ENCODE assay signal across 30 mouse cellular contexts in genomic region chr11:69778985-69779384, GRCm38 (mm10). TPM values are rescaled to one million over a fixed set of nuclear protein-coding genes. Genes with fewer than 3 reads are reported as not detected.
DNase-seq lines count a peak whose midpoint lies in the region; ATAC-seq and TF ChIP-seq lines count a peak whose summit lies in the region.
"Had no signal": no experiment of that assay in that cellular context is flagged by ENCODE, and none has a peak within 500 bp of the region (broad histone marks: within the 10 kb centered on the region; RNA-seq: fewer than 3 reads in every experiment).

No protein-coding gene starts in this region.

- H3K4me1 ChIP-seq in heart, embryonic 12.5 days (replicated peaks): peaks cover 21% of the 10 kb centered on the region
- H3K4me1 ChIP-seq in heart, postnatal 0 days (ENCODE audit: control insufficient read depth, insufficient read depth): 0 out of 2 replicates have a peak, but pooled peaks cover 3% of the 10 kb centered on the region
- H3K4me1 ChIP-seq in midbrain, embryonic 10.5 days: peaks cover 23% of the 10 kb centered on the region
- no peaks in the 10 kb centered on the region for H3K4me1 ChIP-seq in midbrain, postnatal 0 days (ENCODE audit: insufficient read depth, low read length)
- H3K4me1 ChIP-seq: hindbrain, embryonic 15.5 days; midbrain, embryonic 12.5 days; neural tube, embryonic 13.5 days had no signal

- no peaks in the 10 kb centered on the region for H3K9me3 ChIP-seq in heart, embryonic 12.5 days (replicated peaks)
- H3K9me3 ChIP-seq in heart, postnatal 0 days (replicated peaks; ENCODE audit: control insufficient read depth, low read length): no peaks in the 10 kb centered on the region
- H3K9me3 ChIP-seq in midbrain, embryonic 10.5 days (replicated peaks): no peaks in the 10 kb centered on the region
- no peaks in the 10 kb centered on the region for H3K9me3 ChIP-seq in midbrain, postnatal 0 days (ENCODE audit: low read length)
- H3K9me3 ChIP-seq: forebrain, embryonic 13.5 days; hindbrain, embryonic 15.5 days; kidney, embryonic 15.5 days; midbrain, embryonic 12.5 days; neural tube, embryonic 13.5 days had no signal

- peaks cover 21% of the 10 kb centered on the region for H3K27me3 ChIP-seq in heart, embryonic 12.5 days (replicated peaks)
- no peaks in the 10 kb centered on the region for H3K27me3 ChIP-seq in heart, postnatal 0 days (ENCODE audit: control insufficient read depth, insufficient read depth, low read length)
- H3K27me3 ChIP-seq in midbrain, embryonic 10.5 days (ENCODE audit: low read depth, poor library complexity, severe bottlenecking): peaks cover 57% of the 10 kb centered on the region
- H3K27me3 ChIP-seq in midbrain, postnatal 0 days (ENCODE audit: insufficient read depth, low read length): no peaks in the 10 kb centered on the region
- H3K27me3 ChIP-seq: hindbrain, embryonic 15.5 days; Patski had no signal

- H3K36me3 ChIP-seq in heart, embryonic 12.5 days: peaks cover 34% of the 10 kb centered on the region
- H3K36me3 ChIP-seq in heart, postnatal 0 days (replicated peaks; ENCODE audit: control insufficient read depth, insufficient read depth, low read length): peaks cover 18% of the 10 kb centered on the region
- 0 out of 2 replicates have a peak, but pooled peaks cover 2% of the 10 kb centered on the region for H3K36me3 ChIP-seq in midbrain, embryonic 10.5 days
- peaks cover 20% of the 10 kb centered on the region; the same call in 1 of the 2 replicates for H3K36me3 ChIP-seq in midbrain, postnatal 0 days (ENCODE audit: insufficient read depth, low read length)

- WGBS in heart, embryonic 12.5 days: 36% methylated on average over 7 of the region's 7 CpGs
- WGBS in heart, postnatal 0 days: 60% methylated on average over 7 of the region's 7 CpGs
- WGBS in midbrain, embryonic 10.5 days: 46% methylated on average over 7 of the region's 7 CpGs
- 59% methylated on average over 7 of the region's 7 CpGs for WGBS in midbrain, postnatal 0 days

- H3K4me3 ChIP-seq in heart, embryonic 12.5 days: no peak overlapping the region
- no peak overlapping the region for H3K4me3 ChIP-seq in heart, postnatal 0 days (ENCODE audit: low read depth, low read length)
- H3K4me3 ChIP-seq in midbrain, embryonic 10.5 days: no peak overlapping the region
- H3K4me3 ChIP-seq in midbrain, postnatal 0 days (ENCODE audit: low read depth, low read length): no peak overlapping the region
- H3K4me3 ChIP-seq: forebrain, embryonic 13.5 days; hindbrain, embryonic 15.5 days; kidney, embryonic 15.5 days; layer of hippocampus, adult 2 months; midbrain, embryonic 12.5 days; neural tube, embryonic 13.5 days had no signal

- no peak for DNase-seq in heart, postnatal 25 days (ENCODE audit: low spot score)
- no peak for DNase-seq in heart, postnatal 0 days (ENCODE audit: low spot score)
- DNase-seq in heart, postnatal 10 days: no peak
- no peak for DNase-seq in midbrain, embryonic 10.5 days (ENCODE audit: low spot score)
- no peak for DNase-seq in midbrain, postnatal 0 days (ENCODE audit: low spot score)
- no peak for DNase-seq in layer of hippocampus, adult 9-10 months (ENCODE audit: low spot score)
- DNase-seq: adrenal gland, postnatal 10 days; cerebellum, adult 8-10 months; embryo, embryonic 11 days; gastrocnemius, postnatal 10 days; kidney, adult 11 months; lung, postnatal 36 days; right cerebral cortex, postnatal 4 days had no signal

- H3K9ac ChIP-seq in heart, embryonic 12.5 days: no peak overlapping the region
- no peak overlapping the region for H3K9ac ChIP-seq in heart, postnatal 0 days (replicated peaks; ENCODE audit: low read depth, low read length)
- no peak overlapping the region for H3K9ac ChIP-seq in midbrain, postnatal 0 days (replicated peaks; ENCODE audit: low read length, poor library complexity, severe bottlenecking)
- H3K9ac ChIP-seq: forebrain, embryonic 13.5 days; hindbrain, embryonic 15.5 days; kidney, embryonic 15.5 days; liver, embryonic 14.5 days; lung, embryonic 14.5 days; midbrain, embryonic 12.5 days; neural tube, embryonic 13.5 days had no signal

- no peak for TF ChIP-seq EP300 in heart, postnatal 0 days (IDR thresholded peaks at IDR 0.05; ENCODE audit: low read depth)

- H3K27ac ChIP-seq in heart, embryonic 12.5 days (ENCODE audit: poor library complexity, severe bottlenecking): no peak overlapping the region
- H3K27ac ChIP-seq in heart, postnatal 0 days (ENCODE audit: low read depth): no peak overlapping the region
- 0 out of 2 replicates have a peak overlapping the region, but pooled peaks have one; percentile 33 for H3K27ac ChIP-seq in midbrain, embryonic 10.5 days (replicated peaks)
- H3K27ac ChIP-seq in midbrain, postnatal 0 days (ENCODE audit: low read depth, low read length): no peak overlapping the region
- H3K27ac ChIP-seq: forebrain, embryonic 13.5 days; hindbrain, embryonic 15.5 days; kidney, embryonic 15.5 days; layer of hippocampus, adult 2 months; liver, embryonic 14.5 days; midbrain, embryonic 12.5 days; neural tube, embryonic 13.5 days had no signal

- peak overlapping the region; percentile 4; the same call in 1 of the 2 replicates for H3K4me2 ChIP-seq in heart, embryonic 12.5 days
- no peak overlapping the region for H3K4me2 ChIP-seq in heart, postnatal 0 days (ENCODE audit: low read depth, low read length)
- H3K4me2 ChIP-seq in midbrain, postnatal 0 days (ENCODE audit: low read depth, low read length, poor library complexity, severe bottlenecking): no peak overlapping the region
- H3K4me2 ChIP-seq: forebrain, embryonic 13.5 days; hindbrain, embryonic 15.5 days; lung, embryonic 14.5 days; midbrain, embryonic 12.5 days; neural tube, embryonic 13.5 days had no signal

- intact Hi-C loops in heart, postnatal 25 days (cut with DNase I): no loop called here
- intact Hi-C loops in heart, postnatal 10 days (cut with DNase I): no loop called here

- no peak for TF ChIP-seq CTCF in heart, postnatal 0 days (IDR thresholded peaks at IDR 0.05; ENCODE audit: low read depth)
- no peak for TF ChIP-seq CTCF in midbrain, postnatal 0 days (IDR thresholded peaks at IDR 0.05)

- no peak; the same call in 1 of the 2 replicates for ATAC-seq in heart, embryonic 12.5 days (ENCODE audit: insufficient number of reproducible peaks, low FRiP score)
- ATAC-seq in heart, postnatal 0 days (ENCODE audit: insufficient read depth, low read depth): peak; percentile 24; the same call in 1 of the 2 replicates
- ATAC-seq in midbrain, postnatal 0 days (ENCODE audit: low FRiP score): no peak
- ATAC-seq: forebrain, embryonic 13.5 days; inflammation-experienced regulatory T-cells, adult 6 months; Patski had no signal

RNA-seq across cellular contexts. Expression of gene Zbtb4, which starts 13.3 kb away (rescaled TPM):
- 2.9 and 3.3 TPM in 2 replicates for polyA plus RNA-seq in heart, embryonic 12.5 days (2016; fragmentation: Nextera tagmentation; extraction: Ambion mirVana)
- 10 to 100 TPM; 33.3 to 39.6 TPM for total RNA-seq in heart, postnatal 25 days (2021)
- 21.2 and 28.7 TPM in 2 replicates for total RNA-seq in heart, postnatal 0 days (2014; rRNA removed; ENCODE audit: low replicate concordance)
- 2.6 and 2.9 TPM in 2 replicates for polyA plus RNA-seq in heart, postnatal 0 days (2015; fragmentation: Nextera tagmentation; extraction: Ambion mirVana)
- total RNA-seq in heart, postnatal 10 days (2021): 10 to 100 TPM; 42.2 to 43.9 TPM
- 0.64 and 0.91 TPM in 2 replicates for polyA plus RNA-seq in midbrain, embryonic 10.5 days (2016; fragmentation: Nextera tagmentation; extraction: Ambion mirVana)
- 31.5 and 34.3 TPM in 2 replicates for total RNA-seq in midbrain, postnatal 0 days (2014; rRNA removed)
- polyA plus RNA-seq in midbrain, postnatal 0 days (2015; fragmentation: Nextera tagmentation; extraction: Ambion mirVana): 4.4 and 5.0 TPM in 2 replicates

RNA-seq across cellular contexts. Expression of gene Chrnb1, which starts 16.8 kb away (rescaled TPM):
- 5.6 and 7.7 TPM in 2 replicates for polyA plus RNA-seq in heart, embryonic 12.5 days (2016; fragmentation: Nextera tagmentation; extraction: Ambion mirVana)
- 1 to 10 TPM; 4.8 to 5.0 TPM for total RNA-seq in heart, postnatal 25 days (2021)
- 2.5 and 11.2 TPM in 2 replicates for total RNA-seq in heart, postnatal 0 days (2014; rRNA removed; ENCODE audit: low replicate concordance)
- polyA plus RNA-seq in heart, postnatal 0 days (2015; fragmentation: Nextera tagmentation; extraction: Ambion mirVana): 2.7 and 3.1 TPM in 2 replicates
- 1 to 10 TPM; 5.8 to 7.1 TPM for total RNA-seq in heart, postnatal 10 days (2021)
- polyA plus RNA-seq in midbrain, embryonic 10.5 days (2016; fragmentation: Nextera tagmentation; extraction: Ambion mirVana): 1.1 TPM in 2 replicates
- total RNA-seq in midbrain, postnatal 0 days (2014; rRNA removed): 1.5 and 1.6 TPM in 2 replicates
- 1.1 TPM in 2 replicates for polyA plus RNA-seq in midbrain, postnatal 0 days (2015; fragmentation: Nextera tagmentation; extraction: Ambion mirVana)

RNA-seq across cellular contexts. Expression of gene Slc35g3, which starts 17.2 kb away (rescaled TPM):
- polyA plus RNA-seq in heart, embryonic 12.5 days (2016; fragmentation: Nextera tagmentation; extraction: Ambion mirVana): 0.33 TPM in 2 replicates
- total RNA-seq in heart, postnatal 25 days (2021): not detected
- not detected in 2 replicates for total RNA-seq in heart, postnatal 0 days (2014; rRNA removed; ENCODE audit: low replicate concordance)
- polyA plus RNA-seq in heart, postnatal 0 days (2015; fragmentation: Nextera tagmentation; extraction: Ambion mirVana): 0.18 TPM in 1 of 2 replicates, not detected in the other
- total RNA-seq in heart, postnatal 10 days (2021): under 1 TPM; 0.17 to 0.40 TPM
- polyA plus RNA-seq in midbrain, embryonic 10.5 days (2016; fragmentation: Nextera tagmentation; extraction: Ambion mirVana): 0.09 TPM in 1 of 2 replicates, not detected in the other
- not detected in 2 replicates for total RNA-seq in midbrain, postnatal 0 days (2014; rRNA removed)
- polyA plus RNA-seq in midbrain, postnatal 0 days (2015; fragmentation: Nextera tagmentation; extraction: Ambion mirVana): 0.23 and 0.26 TPM in 2 replicates
- total RNA-seq: adrenal gland, postnatal 10 days; gastrocnemius, postnatal 10 days; layer of hippocampus, adult 2 months; layer of hippocampus, postnatal 25 days; left cerebral cortex, adult 8-10 months; left cerebral cortex, postnatal 36 days; megakaryocyte, adult 5-6 weeks had no signal
- polyA plus RNA-seq: inflammation-experienced regulatory T-cells, adult 6 months; liver, embryonic 14.5 days; spleen, adult 2 months; thymus, postnatal 0 days had no signal

RNA-seq across cellular contexts. Expression of gene Polr2a, which starts 20.5 kb away (rescaled TPM):
- polyA plus RNA-seq in heart, embryonic 12.5 days (2016; fragmentation: Nextera tagmentation; extraction: Ambion mirVana): 23.7 and 25.2 TPM in 2 replicates
- 10 to 100 TPM; 28.6 to 30.4 TPM for total RNA-seq in heart, postnatal 25 days (2021)
- 13.4 and 15.6 TPM in 2 replicates for total RNA-seq in heart, postnatal 0 days (2014; rRNA removed; ENCODE audit: low replicate concordance)
- polyA plus RNA-seq in heart, postnatal 0 days (2015; fragmentation: Nextera tagmentation; extraction: Ambion mirVana): 6.2 and 6.6 TPM in 2 replicates
- 10 to 100 TPM; 44.5 to 47.5 TPM for total RNA-seq in heart, postnatal 10 days (2021)
- 25.6 and 32.2 TPM in 2 replicates for polyA plus RNA-seq in midbrain, embryonic 10.5 days (2016; fragmentation: Nextera tagmentation; extraction: Ambion mirVana)
- total RNA-seq in midbrain, postnatal 0 days (2014; rRNA removed): 16.9 and 25.1 TPM in 2 replicates
- 9.0 and 10.2 TPM in 2 replicates for polyA plus RNA-seq in midbrain, postnatal 0 days (2015; fragmentation: Nextera tagmentation; extraction: Ambion mirVana)

RNA-seq across cellular contexts. Expression of gene Fgf11, which starts 22.7 kb away (rescaled TPM):
- 2.3 and 2.4 TPM in 2 replicates for polyA plus RNA-seq in heart, embryonic 12.5 days (2016; fragmentation: Nextera tagmentation; extraction: Ambion mirVana)
- total RNA-seq in heart, postnatal 25 days (2021): 1 to 10 TPM; 2.2 to 2.4 TPM
- total RNA-seq in heart, postnatal 0 days (2014; rRNA removed; ENCODE audit: low replicate concordance): 5.3 and 5.7 TPM in 2 replicates
- 0.75 and 1.0 TPM in 2 replicates for polyA plus RNA-seq in heart, postnatal 0 days (2015; fragmentation: Nextera tagmentation; extraction: Ambion mirVana)
- total RNA-seq in heart, postnatal 10 days (2021): 1 to 10 TPM; 1.9 to 3.5 TPM
- 1.0 and 1.4 TPM in 2 replicates for polyA plus RNA-seq in midbrain, embryonic 10.5 days (2016; fragmentation: Nextera tagmentation; extraction: Ambion mirVana)
- 12.7 and 16.4 TPM in 2 replicates for total RNA-seq in midbrain, postnatal 0 days (2014; rRNA removed)
- 2.6 and 2.8 TPM in 2 replicates for polyA plus RNA-seq in midbrain, postnatal 0 days (2015; fragmentation: Nextera tagmentation; extraction: Ambion mirVana)
- total RNA-seq: megakaryocyte, adult 5-6 weeks had no signal
- polyA plus RNA-seq: inflammation-experienced regulatory T-cells, adult 6 months had no signal
